Mouse (Mus musculus): Measurements from ENCODE around the gene Medag.

GRCm38 (mm10) chr5:149428347-149428746 lies 16.8 kb downstream of the Medag start:
- TF ChIP-seq POLR2A (IDR thresholded peaks at IDR 0.05; ENCODE audit: borderline replicate concordance, low read depth, low read length), result no peak
- TF ChIP-seq CTCF (IDR thresholded peaks at IDR 0.05; ENCODE audit: low read depth, low read length), result no peak

Data from bone marrow macrophage, adult 2 months (primary cell).